8 mouse cellular contexts compared by ENCODE assay signal in genomic region chr15:99724292-99725021, GRCm38 (mm10). TPM values are rescaled to one million over a fixed set of nuclear protein-coding genes. Genes with fewer than 3 reads are reported as not detected.
A peak's percentile ranks its signal among the peaks of the same experiment; 100 is the strongest.
DNase-seq lines count a peak whose midpoint lies in the region; ATAC-seq lines count a peak whose summit lies in the region.

No protein-coding gene starts in this region.

- peak overlapping the region; percentile 99 for H3K4me3 ChIP-seq in intestine, embryonic 15.5 days (replicated peaks)
- H3K4me3 ChIP-seq in limb, embryonic 11.5 days (ENCODE audit: low read depth, low read length) = peak overlapping the region; percentile 78
- peak overlapping the region; percentile 88 for H3K4me3 ChIP-seq in midbrain, embryonic 13.5 days (replicated peaks)
- peak overlapping the region; percentile 81 for H3K4me3 ChIP-seq in stomach, embryonic 15.5 days (replicated peaks)

- H3K36me3 ChIP-seq in intestine, embryonic 15.5 days = peaks cover 20% of the 10 kb centered on the region
- H3K36me3 ChIP-seq in limb, embryonic 11.5 days (ENCODE audit: control insufficient read depth, insufficient read depth, low read length) = peaks cover 10% of the 10 kb centered on the region
- peaks cover 55% of the 10 kb centered on the region for H3K36me3 ChIP-seq in midbrain, embryonic 13.5 days
- H3K36me3 ChIP-seq in stomach, embryonic 15.5 days = peaks cover 15% of the 10 kb centered on the region

- peak overlapping the region; percentile 77 for H3K4me2 ChIP-seq in intestine, embryonic 15.5 days (replicated peaks)
- peak overlapping the region; percentile 47 for H3K4me2 ChIP-seq in limb, embryonic 11.5 days (ENCODE audit: low read depth, severe bottlenecking)
- peak overlapping the region; percentile 55 for H3K4me2 ChIP-seq in midbrain, embryonic 13.5 days (replicated peaks)
- peak overlapping the region; percentile 73 for H3K4me2 ChIP-seq in stomach, embryonic 15.5 days

- no peaks in the 10 kb centered on the region for H3K27me3 ChIP-seq in intestine, embryonic 15.5 days (replicated peaks)
- no peaks in the 10 kb centered on the region for H3K27me3 ChIP-seq in limb, embryonic 11.5 days (ENCODE audit: control insufficient read depth, insufficient read depth, low read length)
- no peaks in the 10 kb centered on the region for H3K27me3 ChIP-seq in midbrain, embryonic 13.5 days
- H3K27me3 ChIP-seq in stomach, embryonic 15.5 days (replicated peaks) = no peaks in the 10 kb centered on the region

- WGBS in intestine, embryonic 15.5 days = 9% methylated on average over 16 of the region's 16 CpGs
- 15% methylated on average over 16 of the region's 16 CpGs for WGBS in limb, embryonic 11.5 days
- 11% methylated on average over 16 of the region's 16 CpGs for WGBS in midbrain, embryonic 13.5 days
- WGBS in stomach, embryonic 15.5 days = 10% methylated on average over 16 of the region's 16 CpGs

- no peaks in the 10 kb centered on the region for H3K9me3 ChIP-seq in intestine, embryonic 15.5 days
- H3K9me3 ChIP-seq in limb, embryonic 11.5 days (ENCODE audit: control insufficient read depth, low read length) = peaks cover 3% of the 10 kb centered on the region; the same call in 1 of the 2 replicates
- H3K9me3 ChIP-seq in midbrain, embryonic 13.5 days = no peaks in the 10 kb centered on the region
- H3K9me3 ChIP-seq in stomach, embryonic 15.5 days = no peaks in the 10 kb centered on the region

- H3K4me1 ChIP-seq in intestine, embryonic 15.5 days (replicated peaks) = peaks cover 28% of the 10 kb centered on the region
- H3K4me1 ChIP-seq in limb, embryonic 11.5 days (ENCODE audit: control insufficient read depth, insufficient read depth, low read length) = peaks cover 19% of the 10 kb centered on the region; the same call in 1 of the 2 replicates
- H3K4me1 ChIP-seq in midbrain, embryonic 13.5 days (replicated peaks) = peaks cover 40% of the 10 kb centered on the region
- H3K4me1 ChIP-seq in stomach, embryonic 15.5 days = peaks cover 28% of the 10 kb centered on the region

- H3K9ac ChIP-seq in intestine, embryonic 15.5 days = no peak overlapping the region
- peak overlapping the region; percentile 23; the same call in 1 of the 2 replicates for H3K9ac ChIP-seq in limb, embryonic 11.5 days (ENCODE audit: low read length)
- peak overlapping the region; percentile 63 for H3K9ac ChIP-seq in midbrain, embryonic 13.5 days (replicated peaks)
- 0 out of 2 replicates have a peak overlapping the region, but pooled peaks have one; percentile 4 for H3K9ac ChIP-seq in stomach, embryonic 15.5 days

- H3K27ac ChIP-seq in intestine, embryonic 15.5 days = peak overlapping the region; percentile 61
- H3K27ac ChIP-seq in limb, embryonic 11.5 days (replicated peaks; ENCODE audit: low read depth, low read length) = peak overlapping the region; percentile 45; the same call in 1 of the 2 replicates
- H3K27ac ChIP-seq in midbrain, embryonic 13.5 days = peak overlapping the region; percentile 41
- H3K27ac ChIP-seq in stomach, embryonic 15.5 days = peak overlapping the region; percentile 84

- intact Hi-C loops in gastrocnemius, postnatal 14 days (cut with DNase I; ENCODE audit: low total_unique reads) = loop anchor here (5.0 to 10.0 kb wide), 2 partner anchors 53 to 180 kb away; no protein-coding TSS in a partner anchor

- ATAC-seq in common myeloid progenitor, adult 5-6 weeks (replicated peaks; ENCODE audit: low read depth, poor library complexity, severe bottlenecking) = 0 out of 2 replicates have a peak, but pooled peaks have one; percentile 12
- peak; percentile 35 for ATAC-seq in intestine, embryonic 15.5 days
- ATAC-seq in limb, embryonic 11.5 days (ENCODE audit: insufficient number of reproducible peaks, low FRiP score, low TSS enrichment, low read depth) = 0 out of 2 replicates have a peak, but pooled peaks have one; percentile 19
- ATAC-seq in midbrain, embryonic 13.5 days = peak; percentile 40
- peak; percentile 24; the same call in 1 of the 2 replicates for ATAC-seq in stomach, embryonic 15.5 days (ENCODE audit: insufficient read depth, low FRiP score, low read depth)

- DNase-seq in urinary bladder, postnatal 14 days (ENCODE audit: low spot score) = peak; percentile 66
- no peak for DNase-seq in urinary bladder, adult 2 months (ENCODE audit: low spot score)
- peak; percentile 79 for DNase-seq in gastrocnemius, postnatal 14 days
- DNase-seq in limb, embryonic 11.5 days (ENCODE audit: low spot score) = peak; percentile 67

RNA-seq across cellular contexts. Expression of gene Cox14, which starts 1.0 kb away (rescaled TPM):
- polyA plus RNA-seq in urinary bladder, adult 2 months (2012; rRNA removed) = 119 and 162 TPM in 2 replicates
- total RNA-seq in common myeloid progenitor, adult 5-6 weeks (2017) = 31.2 and 49.0 TPM in 2 replicates
- 100 to 1,000 TPM; 182 TPM for total RNA-seq in gastrocnemius, postnatal 14 days (2021)
- polyA plus RNA-seq in intestine, embryonic 15.5 days (2015; fragmentation: Nextera tagmentation; extraction: Ambion mirVana) = 187 and 218 TPM in 2 replicates
- 118 and 123 TPM in 2 replicates for polyA plus RNA-seq in limb, embryonic 11.5 days (2014; fragmentation: Nextera tagmentation; extraction: Ambion mirVana)
- 167 and 177 TPM in 2 replicates for polyA plus RNA-seq in midbrain, embryonic 13.5 days (2015; fragmentation: Nextera tagmentation; extraction: Ambion mirVana)
- polyA plus RNA-seq in stomach, embryonic 15.5 days (2015; fragmentation: Nextera tagmentation; extraction: Ambion mirVana) = 156 and 220 TPM in 2 replicates

RNA-seq across cellular contexts. Expression of gene Gpd1, which starts 7.1 kb away (rescaled TPM):
- polyA plus RNA-seq in urinary bladder, adult 2 months (2012; rRNA removed) = 11.7 and 14.9 TPM in 2 replicates
- total RNA-seq in common myeloid progenitor, adult 5-6 weeks (2017) = 0.46 and 0.82 TPM in 2 replicates
- total RNA-seq in gastrocnemius, postnatal 14 days (2021) = 100 to 1,000 TPM; 487 to 557 TPM
- polyA plus RNA-seq in intestine, embryonic 15.5 days (2015; fragmentation: Nextera tagmentation; extraction: Ambion mirVana) = 11.6 and 15.5 TPM in 2 replicates
- polyA plus RNA-seq in limb, embryonic 11.5 days (2014; fragmentation: Nextera tagmentation; extraction: Ambion mirVana) = 0.07 and 0.27 TPM in 2 replicates
- 1.3 and 1.6 TPM in 2 replicates for polyA plus RNA-seq in midbrain, embryonic 13.5 days (2015; fragmentation: Nextera tagmentation; extraction: Ambion mirVana)
- polyA plus RNA-seq in stomach, embryonic 15.5 days (2015; fragmentation: Nextera tagmentation; extraction: Ambion mirVana) = 4.8 and 5.3 TPM in 2 replicates

RNA-seq across cellular contexts. Expression of gene Gm17349, which starts 19.2 kb away (rescaled TPM):
- polyA plus RNA-seq in urinary bladder, adult 2 months (2012; rRNA removed) = 0.52 TPM in 1 of 2 replicates, not detected in the other
- not detected in 2 replicates for total RNA-seq in common myeloid progenitor, adult 5-6 weeks (2017)
- total RNA-seq in gastrocnemius, postnatal 14 days (2021) = 1 to 10 TPM; 1.7 to 1.9 TPM
- polyA plus RNA-seq in intestine, embryonic 15.5 days (2015; fragmentation: Nextera tagmentation; extraction: Ambion mirVana) = not detected in 2 replicates
- not detected in 2 replicates for polyA plus RNA-seq in limb, embryonic 11.5 days (2014; fragmentation: Nextera tagmentation; extraction: Ambion mirVana)
- not detected in 2 replicates for polyA plus RNA-seq in midbrain, embryonic 13.5 days (2015; fragmentation: Nextera tagmentation; extraction: Ambion mirVana)
- not detected in 2 replicates for polyA plus RNA-seq in stomach, embryonic 15.5 days (2015; fragmentation: Nextera tagmentation; extraction: Ambion mirVana)

RNA-seq across cellular contexts. Expression of gene Smarcd1, which starts 22.5 kb away (rescaled TPM):
- polyA plus RNA-seq in urinary bladder, adult 2 months (2012; rRNA removed) = 20.4 and 20.5 TPM in 2 replicates
- 27.9 and 34.0 TPM in 2 replicates for total RNA-seq in common myeloid progenitor, adult 5-6 weeks (2017)
- 10 to 100 TPM in 1 of 2 experiments, 1 to 10 TPM in 1; 9.4 to 11.5 TPM for total RNA-seq in gastrocnemius, postnatal 14 days (2021)
- polyA plus RNA-seq in intestine, embryonic 15.5 days (2015; fragmentation: Nextera tagmentation; extraction: Ambion mirVana) = 23.5 and 34.0 TPM in 2 replicates
- 80.6 and 83.8 TPM in 2 replicates for polyA plus RNA-seq in limb, embryonic 11.5 days (2014; fragmentation: Nextera tagmentation; extraction: Ambion mirVana)
- polyA plus RNA-seq in midbrain, embryonic 13.5 days (2015; fragmentation: Nextera tagmentation; extraction: Ambion mirVana) = 137 and 145 TPM in 2 replicates
- 24.1 and 27.0 TPM in 2 replicates for polyA plus RNA-seq in stomach, embryonic 15.5 days (2015; fragmentation: Nextera tagmentation; extraction: Ambion mirVana)

RNA-seq across cellular contexts. Expression of gene Cers5, which starts 48.2 kb away (rescaled TPM):
- 35.4 and 43.3 TPM in 2 replicates for polyA plus RNA-seq in urinary bladder, adult 2 months (2012; rRNA removed)
- 24.0 and 33.2 TPM in 2 replicates for total RNA-seq in common myeloid progenitor, adult 5-6 weeks (2017)
- 10 to 100 TPM; 10.4 to 10.6 TPM for total RNA-seq in gastrocnemius, postnatal 14 days (2021)
- 48.1 and 49.5 TPM in 2 replicates for polyA plus RNA-seq in intestine, embryonic 15.5 days (2015; fragmentation: Nextera tagmentation; extraction: Ambion mirVana)
- 70.9 and 75.3 TPM in 2 replicates for polyA plus RNA-seq in limb, embryonic 11.5 days (2014; fragmentation: Nextera tagmentation; extraction: Ambion mirVana)
- polyA plus RNA-seq in midbrain, embryonic 13.5 days (2015; fragmentation: Nextera tagmentation; extraction: Ambion mirVana) = 58.4 and 61.1 TPM in 2 replicates
- polyA plus RNA-seq in stomach, embryonic 15.5 days (2015; fragmentation: Nextera tagmentation; extraction: Ambion mirVana) = 56.1 and 57.3 TPM in 2 replicates
